Comparison of ENCODE assay signal across 8 mouse cellular contexts in genomic region chr7:3703148-3703878, GRCm38 (mm10). TPM values are rescaled to one million over a fixed set of nuclear protein-coding genes. Genes with fewer than 3 reads are reported as not detected.
DNase-seq lines count a peak whose midpoint lies in the region; ATAC-seq lines count a peak whose summit lies in the region.

No protein-coding gene starts in this region.

- peaks cover 77% of the 10 kb centered on the region for H3K36me3 ChIP-seq in embryonic facial prominence, embryonic 10.5 days (replicated peaks)
- H3K36me3 ChIP-seq in intestine, embryonic 14.5 days (ENCODE audit: control insufficient read depth, insufficient read depth, low read length) = peaks cover 63% of the 10 kb centered on the region
- H3K36me3 ChIP-seq in neural tube, embryonic 13.5 days = peaks cover 58% of the 10 kb centered on the region

- peak overlapping the region; percentile 96 for H3K4me2 ChIP-seq in intestine, embryonic 14.5 days (ENCODE audit: low read length)
- H3K4me2 ChIP-seq in neural tube, embryonic 13.5 days = peak overlapping the region; percentile 99

- no peaks in the 10 kb centered on the region for H3K9me3 ChIP-seq in embryonic facial prominence, embryonic 10.5 days
- H3K9me3 ChIP-seq in intestine, embryonic 14.5 days (ENCODE audit: control insufficient read depth, low read length) = no peaks in the 10 kb centered on the region
- H3K9me3 ChIP-seq in neural tube, embryonic 13.5 days = no peaks in the 10 kb centered on the region

- peak; percentile 7 for DNase-seq in left cerebral cortex, postnatal 4 days
- no peak for DNase-seq in left cerebral cortex, postnatal 36 days (ENCODE audit: low spot score in 2 of 2)
- no peak for DNase-seq in embryonic facial prominence, embryonic 10.5 days (ENCODE audit: low spot score)
- DNase-seq in intestine, embryonic 14.5 days (ENCODE audit: low spot score) = no peak
- no peak for DNase-seq in layer of hippocampus, postnatal 10 days (ENCODE audit: low spot score in 2 of 2)
- no peak for DNase-seq in layer of hippocampus, postnatal 36 days
- DNase-seq in adrenal gland, postnatal 14 days = no peak

- ATAC-seq in intestine, embryonic 14.5 days (replicated peaks; ENCODE audit: low FRiP score, low TSS enrichment, low read depth) = peak; percentile 42
- ATAC-seq in neural tube, embryonic 13.5 days (ENCODE audit: low read depth) = peak; percentile 54

- peak overlapping the region; percentile 96 for H3K9ac ChIP-seq in intestine, embryonic 14.5 days (ENCODE audit: low read length)
- H3K9ac ChIP-seq in neural tube, embryonic 13.5 days = peak overlapping the region; percentile 93

- WGBS in embryonic facial prominence, embryonic 10.5 days = 19% methylated on average over 6 of the region's 6 CpGs
- 21% methylated on average over 6 of the region's 6 CpGs for WGBS in intestine, embryonic 14.5 days
- 19% methylated on average over 6 of the region's 6 CpGs for WGBS in neural tube, embryonic 13.5 days

- peak overlapping the region; percentile 87 for H3K4me3 ChIP-seq in embryonic facial prominence, embryonic 10.5 days
- H3K4me3 ChIP-seq in intestine, embryonic 14.5 days (ENCODE audit: low read depth, low read length) = peak overlapping the region; percentile 93
- H3K4me3 ChIP-seq in neural tube, embryonic 13.5 days = peak overlapping the region; percentile 90

- intact Hi-C loops in left cerebral cortex, postnatal 4 days (cut with DNase I) = no loop called here
- intact Hi-C loops in left cerebral cortex, postnatal 36 days (cut with DNase I) = no loop called here

- no peaks in the 10 kb centered on the region for H3K27me3 ChIP-seq in embryonic facial prominence, embryonic 10.5 days (replicated peaks; ENCODE audit: low read depth, poor library complexity, severe bottlenecking)
- no peaks in the 10 kb centered on the region for H3K27me3 ChIP-seq in intestine, embryonic 14.5 days (replicated peaks; ENCODE audit: control insufficient read depth, insufficient read depth, low read length)
- H3K27me3 ChIP-seq in neural tube, embryonic 13.5 days = no peaks in the 10 kb centered on the region

- peaks cover 13% of the 10 kb centered on the region for H3K4me1 ChIP-seq in embryonic facial prominence, embryonic 10.5 days
- peaks cover 12% of the 10 kb centered on the region; the same call in 1 of the 2 replicates for H3K4me1 ChIP-seq in intestine, embryonic 14.5 days (replicated peaks; ENCODE audit: control insufficient read depth, insufficient read depth, low read length)
- H3K4me1 ChIP-seq in neural tube, embryonic 13.5 days (replicated peaks) = peaks cover 30% of the 10 kb centered on the region

- H3K27ac ChIP-seq in embryonic facial prominence, embryonic 10.5 days (replicated peaks) = peak overlapping the region; percentile 96
- H3K27ac ChIP-seq in intestine, embryonic 14.5 days (ENCODE audit: low read depth) = peak overlapping the region; percentile 95
- H3K27ac ChIP-seq in neural tube, embryonic 13.5 days (replicated peaks) = peak overlapping the region; percentile 96

RNA-seq across cellular contexts. Expression of gene Rps9, which starts 0.5 kb away (rescaled TPM):
- 100 to 1,000 TPM; 693 to 718 TPM for total RNA-seq in left cerebral cortex, postnatal 4 days (2021)
- 100 to 1,000 TPM; 312 to 356 TPM for total RNA-seq in left cerebral cortex, postnatal 36 days (2021)
- 1,397 and 1,414 TPM in 2 replicates for polyA plus RNA-seq in embryonic facial prominence, embryonic 10.5 days (2016; fragmentation: Nextera tagmentation; extraction: Ambion mirVana)
- 1,715 and 1,748 TPM in 2 replicates for polyA plus RNA-seq in intestine, embryonic 14.5 days (2014; fragmentation: Nextera tagmentation; extraction: Ambion mirVana)
- 986 and 989 TPM in 2 replicates for polyA plus RNA-seq in neural tube, embryonic 13.5 days (2015; fragmentation: Nextera tagmentation; extraction: Ambion mirVana)
- 100 to 1,000 TPM; 554 to 633 TPM for total RNA-seq in layer of hippocampus, postnatal 10 days (2021)
- total RNA-seq in layer of hippocampus, postnatal 36 days (2021) = 100 to 1,000 TPM; 396 to 403 TPM
- 962 and 1,107 TPM in 2 replicates for total RNA-seq in adrenal gland, postnatal 14 days (2021)

RNA-seq across cellular contexts. Expression of gene Mboat7, which starts 10.0 kb away (rescaled TPM):
- 100 to 1,000 TPM; 132 to 147 TPM for total RNA-seq in left cerebral cortex, postnatal 4 days (2021)
- total RNA-seq in left cerebral cortex, postnatal 36 days (2021) = 100 to 1,000 TPM; 208 to 211 TPM
- 39.3 and 40.4 TPM in 2 replicates for polyA plus RNA-seq in embryonic facial prominence, embryonic 10.5 days (2016; fragmentation: Nextera tagmentation; extraction: Ambion mirVana)
- polyA plus RNA-seq in intestine, embryonic 14.5 days (2014; fragmentation: Nextera tagmentation; extraction: Ambion mirVana) = 38.7 and 43.8 TPM in 2 replicates
- 58.7 and 64.6 TPM in 2 replicates for polyA plus RNA-seq in neural tube, embryonic 13.5 days (2015; fragmentation: Nextera tagmentation; extraction: Ambion mirVana)
- total RNA-seq in layer of hippocampus, postnatal 10 days (2021) = 100 to 1,000 TPM; 142 to 146 TPM
- 100 to 1,000 TPM; 154 to 158 TPM for total RNA-seq in layer of hippocampus, postnatal 36 days (2021)
- total RNA-seq in adrenal gland, postnatal 14 days (2021) = 51.8 and 55.3 TPM in 2 replicates

RNA-seq across cellular contexts. Expression of gene Tsen34, which starts 10.7 kb away (rescaled TPM):
- total RNA-seq in left cerebral cortex, postnatal 4 days (2021) = 100 to 1,000 TPM; 125 to 129 TPM
- total RNA-seq in left cerebral cortex, postnatal 36 days (2021) = 10 to 100 TPM; 77.3 to 80.0 TPM
- 301 and 306 TPM in 2 replicates for polyA plus RNA-seq in embryonic facial prominence, embryonic 10.5 days (2016; fragmentation: Nextera tagmentation; extraction: Ambion mirVana)
- 244 and 253 TPM in 2 replicates for polyA plus RNA-seq in intestine, embryonic 14.5 days (2014; fragmentation: Nextera tagmentation; extraction: Ambion mirVana)
- 223 and 227 TPM in 2 replicates for polyA plus RNA-seq in neural tube, embryonic 13.5 days (2015; fragmentation: Nextera tagmentation; extraction: Ambion mirVana)
- total RNA-seq in layer of hippocampus, postnatal 10 days (2021) = 10 to 100 TPM; 85.9 to 97.3 TPM
- total RNA-seq in layer of hippocampus, postnatal 36 days (2021) = 10 to 100 TPM; 79.0 to 83.4 TPM
- 97.1 and 101 TPM in 2 replicates for total RNA-seq in adrenal gland, postnatal 14 days (2021)

RNA-seq across cellular contexts. Expression of gene Pirb, which starts 16.9 kb away (rescaled TPM):
- total RNA-seq in left cerebral cortex, postnatal 4 days (2021) = under 1 TPM; 0.22 to 0.34 TPM
- total RNA-seq in left cerebral cortex, postnatal 36 days (2021) = under 1 TPM; 0.23 to 0.32 TPM
- polyA plus RNA-seq in embryonic facial prominence, embryonic 10.5 days (2016; fragmentation: Nextera tagmentation; extraction: Ambion mirVana) = 0.10 and 0.21 TPM in 2 replicates
- polyA plus RNA-seq in intestine, embryonic 14.5 days (2014; fragmentation: Nextera tagmentation; extraction: Ambion mirVana) = 0.77 and 0.81 TPM in 2 replicates
- polyA plus RNA-seq in neural tube, embryonic 13.5 days (2015; fragmentation: Nextera tagmentation; extraction: Ambion mirVana) = 0.14 and 0.23 TPM in 2 replicates
- under 1 TPM in 1 of 2 experiments, not detected in 1; 0.14 TPM for total RNA-seq in layer of hippocampus, postnatal 10 days (2021)
- total RNA-seq in layer of hippocampus, postnatal 36 days (2021) = under 1 TPM; 0.12 to 0.15 TPM
- total RNA-seq in adrenal gland, postnatal 14 days (2021) = 1.9 and 3.8 TPM in 2 replicates

RNA-seq across cellular contexts. Expression of gene Tmc4, which starts 26.0 kb away (rescaled TPM):
- 1 to 10 TPM; 7.5 to 8.3 TPM for total RNA-seq in left cerebral cortex, postnatal 4 days (2021)
- 10 to 100 TPM in 1 of 2 experiments, 1 to 10 TPM in 1; 2.4 to 11.0 TPM for total RNA-seq in left cerebral cortex, postnatal 36 days (2021)
- polyA plus RNA-seq in embryonic facial prominence, embryonic 10.5 days (2016; fragmentation: Nextera tagmentation; extraction: Ambion mirVana) = 5.7 and 6.8 TPM in 2 replicates
- 60.5 and 64.1 TPM in 2 replicates for polyA plus RNA-seq in intestine, embryonic 14.5 days (2014; fragmentation: Nextera tagmentation; extraction: Ambion mirVana)
- polyA plus RNA-seq in neural tube, embryonic 13.5 days (2015; fragmentation: Nextera tagmentation; extraction: Ambion mirVana) = 3.6 and 4.4 TPM in 2 replicates
- total RNA-seq in layer of hippocampus, postnatal 10 days (2021) = 1 to 10 TPM; 5.0 to 6.0 TPM
- 10 to 100 TPM in 1 of 2 experiments, 1 to 10 TPM in 1; 7.5 to 11.6 TPM for total RNA-seq in layer of hippocampus, postnatal 36 days (2021)
- 5.6 and 6.9 TPM in 2 replicates for total RNA-seq in adrenal gland, postnatal 14 days (2021)
